Mouse (Mus musculus): ENCODE data around the gene Naa15. TPM values are rescaled to one million over a fixed set of nuclear protein-coding genes. Genes with fewer than 3 reads are reported as not detected.

Gene Naa15
- polyA plus RNA-seq, 1 experiment from 2014 or later: 26.6 TPM

DNA sequence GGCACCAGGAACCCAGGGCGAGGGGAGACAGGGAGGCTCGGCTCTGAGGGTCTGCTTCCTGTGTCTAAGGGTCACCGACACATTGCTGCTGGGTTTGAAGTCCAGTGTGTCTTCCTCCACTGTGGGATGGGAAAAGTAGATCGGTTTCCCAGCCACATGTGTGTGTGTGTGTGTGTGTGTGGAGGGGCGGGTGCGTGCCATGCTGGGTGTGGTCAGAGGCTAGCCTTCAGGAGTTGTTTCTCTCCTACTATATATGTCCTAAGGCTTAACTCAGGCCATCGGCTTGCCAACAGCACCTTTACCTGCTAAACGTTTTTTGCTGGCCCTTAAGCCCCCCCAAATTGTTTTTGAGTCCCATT, 103.8 kb downstream of the Naa15 start:
- 68% methylated on average over 8 of the region's 8 CpGs for WGBS
- H3K9me3 ChIP-seq (replicated peaks; ENCODE audit: low read length): no peaks in the 10 kb centered on the region
- no peak overlapping the region for H3K27ac ChIP-seq
- H3K4me2 ChIP-seq (ENCODE audit: low read length): no peak overlapping the region
- no peak overlapping the region for H3K9ac ChIP-seq (ENCODE audit: low read depth, low read length)
- no peak for TF ChIP-seq CTCF (IDR thresholded peaks at IDR 0.05; ENCODE audit: low read depth)
- H3K27me3 ChIP-seq (ENCODE audit: insufficient read depth, low read length): no peaks in the 10 kb centered on the region
- DNase-seq (ENCODE audit: low spot score) (no peak), ATAC-seq (replicated peaks; ENCODE audit: low FRiP score, low read depth) (0 out of 2 replicates have a peak, but pooled peaks have one; percentile 22)
- H3K4me3 ChIP-seq (replicated peaks; ENCODE audit: low read depth, low read length): no peak overlapping the region
- peaks cover 3% of the 10 kb centered on the region; the same call in 1 of the 2 replicates for H3K36me3 ChIP-seq (ENCODE audit: insufficient read depth, low read length)
- H3K4me1 ChIP-seq (replicated peaks; ENCODE audit: insufficient read depth, low read length): peaks cover 11% of the 10 kb centered on the region; the same call in 1 of the 2 replicates

DNA sequence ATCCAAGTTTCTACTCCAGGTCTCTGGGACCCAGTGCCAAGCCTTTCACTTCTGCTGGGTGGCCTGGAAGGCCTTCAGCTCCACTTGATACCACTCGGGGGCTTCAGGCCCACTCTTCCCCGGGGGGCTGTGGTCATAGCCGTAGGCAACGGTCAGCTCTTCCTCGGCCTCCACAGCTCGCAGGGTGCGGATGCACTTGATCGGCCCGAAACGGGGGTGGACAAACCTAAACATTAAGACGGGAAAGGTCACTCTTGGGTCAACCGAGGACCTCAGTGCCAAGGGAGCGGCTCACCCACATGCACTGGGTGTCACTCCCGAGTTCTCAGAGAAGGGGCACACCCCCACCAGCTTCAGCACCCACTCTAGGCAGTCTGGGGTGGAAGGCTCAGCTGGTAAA, 106.3 kb downstream of the Naa15 start:
- Histone ChIP-seq H3K9me3 (replicated peaks; ENCODE audit: low read length) (no peaks in the 10 kb centered on the region), H3K27me3 (ENCODE audit: insufficient read depth, low read length) (no peaks in the 10 kb centered on the region), H3K36me3 (ENCODE audit: insufficient read depth, low read length) (peaks cover 5% of the 10 kb centered on the region; the same call in 1 of the 2 replicates), H3K4me3 (replicated peaks; ENCODE audit: low read depth, low read length) (no peak overlapping the region), H3K9ac (ENCODE audit: low read depth, low read length) (no peak overlapping the region), H3K27ac (no peak overlapping the region), H3K4me1 (replicated peaks; ENCODE audit: insufficient read depth, low read length) (peaks cover 11% of the 10 kb centered on the region; the same call in 1 of the 2 replicates), H3K4me2 (ENCODE audit: low read length) (no peak overlapping the region)
- TF ChIP-seq CTCF (IDR thresholded peaks at IDR 0.05; ENCODE audit: low read depth): no peak
- 74% methylated on average over 14 of the region's 14 CpGs for WGBS
- DNase-seq (ENCODE audit: low spot score) (no peak), ATAC-seq (replicated peaks; ENCODE audit: low FRiP score, low read depth) (no peak)

DNA sequence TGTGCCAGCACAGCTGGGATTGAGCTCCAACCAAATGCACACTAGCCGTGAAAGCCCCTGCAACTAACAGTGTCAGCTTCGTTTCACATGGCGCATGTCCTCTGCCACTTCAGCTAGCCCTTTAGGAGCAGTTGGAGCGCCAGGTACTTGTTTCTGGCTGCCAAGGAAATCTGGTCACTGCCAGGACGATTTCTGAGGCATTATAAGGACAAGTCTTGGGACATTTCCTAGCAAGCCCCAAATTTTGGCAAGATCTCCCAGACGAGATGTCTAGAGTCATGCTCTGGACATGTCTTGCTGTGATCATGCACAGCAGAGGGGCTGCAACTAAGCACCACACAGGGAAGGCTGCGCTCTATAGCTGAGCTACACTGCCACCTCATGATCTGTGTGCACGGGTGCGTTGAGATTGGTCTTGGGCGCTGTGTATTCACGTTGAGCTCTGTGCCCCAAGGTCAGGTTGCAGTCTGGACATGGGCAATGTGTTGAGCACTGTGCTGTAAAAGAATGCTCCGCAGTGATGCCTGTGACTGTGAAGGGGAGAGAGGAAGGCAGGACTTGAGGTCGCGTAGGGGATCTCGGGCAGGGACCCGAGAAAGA, 110.3 kb downstream of the Naa15 start:
- no peak for ATAC-seq (replicated peaks; ENCODE audit: low FRiP score, low read depth)
- Histone ChIP-seq H3K4me1 (replicated peaks; ENCODE audit: insufficient read depth, low read length) (no peaks in the 10 kb centered on the region), H3K36me3 (ENCODE audit: insufficient read depth, low read length) (peaks cover 29% of the 10 kb centered on the region; the same call in 1 of the 2 replicates), H3K4me3 (replicated peaks; ENCODE audit: low read depth, low read length) (no peak overlapping the region), H3K27ac (no peak overlapping the region), H3K27me3 (ENCODE audit: insufficient read depth, low read length) (no peaks in the 10 kb centered on the region), H3K4me2 (ENCODE audit: low read length) (no peak overlapping the region), H3K9ac (ENCODE audit: low read depth, low read length) (no peak overlapping the region), H3K9me3 (replicated peaks; ENCODE audit: low read length) (no peaks in the 10 kb centered on the region)
- TF ChIP-seq CTCF (IDR thresholded peaks at IDR 0.05; ENCODE audit: low read depth): no peak
- WGBS: 80% methylated on average over 16 of the region's 16 CpGs
- DNase-seq (ENCODE audit: low spot score): no peak

Other genes starting within 250 kb of the Naa15 start
- gene Noct, start 190.7 kb upstream of the Naa15 start, polyA plus RNA-seq (2015; fragmentation: Nextera tagmentation; extraction: Ambion mirVana): 6.0 and 7.1 TPM in 2 replicates
- 56.2 and 60.3 TPM in 2 replicates for gene Elf2, start 74.5 kb upstream of the Naa15 start, polyA plus RNA-seq (2015; fragmentation: Nextera tagmentation; extraction: Ambion mirVana)
- 0.76 and 0.88 TPM in 2 replicates for gene Mgarp, start 18.4 kb upstream of the Naa15 start, polyA plus RNA-seq (2015; fragmentation: Nextera tagmentation; extraction: Ambion mirVana)
- gene Ndufc1, start 6.2 kb upstream of the Naa15 start, polyA plus RNA-seq (2015; fragmentation: Nextera tagmentation; extraction: Ambion mirVana): 1,354 and 1,434 TPM in 2 replicates
- 21.6 and 21.9 TPM in 2 replicates for gene Rab33b, start 68.8 kb downstream of the Naa15 start, polyA plus RNA-seq (2015; fragmentation: Nextera tagmentation; extraction: Ambion mirVana)
- gene Setd7, start 145.7 kb downstream of the Naa15 start, polyA plus RNA-seq (2015; fragmentation: Nextera tagmentation; extraction: Ambion mirVana): 2.0 and 2.4 TPM in 2 replicates
- 1.6 and 1.8 TPM in 2 replicates for gene Mgst2, start 245.2 kb downstream of the Naa15 start, polyA plus RNA-seq (2015; fragmentation: Nextera tagmentation; extraction: Ambion mirVana)